Mouse (Mus musculus): ENCODE results near the gene Mmrn2.

GRCm38 (mm10) chr14:34362135-34362534 is 13.1 kb upstream of the Mmrn2 start:
- TF ChIP-seq CTCF (IDR thresholded peaks at IDR 0.05; ENCODE audit: low read depth) (no peak), EP300 (IDR thresholded peaks at IDR 0.05; ENCODE audit: low read depth) (no peak)

Data from liver, postnatal 0 days (tissue).